8 mouse cellular contexts compared by ENCODE assay signal in the genomic region with DNA sequence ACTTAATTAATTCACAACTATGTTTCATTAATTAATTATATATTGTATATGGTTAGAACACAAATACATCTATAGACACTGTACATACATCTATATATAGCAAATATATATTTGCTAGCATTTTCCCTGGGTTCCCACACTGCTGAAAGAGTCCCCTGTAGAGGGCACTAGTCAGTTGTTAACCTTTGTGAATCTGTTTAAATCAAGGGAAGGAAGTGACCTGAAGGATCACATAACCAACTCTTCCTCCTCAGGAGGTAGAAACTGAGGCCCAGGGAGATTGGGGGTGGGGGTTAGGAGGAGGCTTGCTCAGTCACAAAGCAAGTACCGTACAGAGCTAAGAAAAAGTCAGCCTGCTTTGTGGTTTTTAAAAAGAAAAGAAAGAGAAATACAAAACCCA.
DNase-seq lines count a peak whose midpoint lies in the region; ATAC-seq and TF ChIP-seq lines count a peak whose summit lies in the region.

No protein-coding gene starts in this region.

- H3K4me2 ChIP-seq in kidney, embryonic 15.5 days = no peak overlapping the region

- no peak overlapping the region for H3K4me3 ChIP-seq in heart, adult 2 months
- no peak overlapping the region for H3K4me3 ChIP-seq in kidney, embryonic 15.5 days (replicated peaks)

- intact Hi-C loops in heart, adult 2 months (cut with DNase I) = loop anchor here (2.0 kb wide), 1 partner anchor 187 kb away; no protein-coding TSS in a partner anchor
- intact Hi-C loops in left cerebral cortex, postnatal 4 days (cut with DNase I) = loop anchor here (10.0 kb wide), 1 partner anchor 185 kb away; no protein-coding TSS in a partner anchor

- TF ChIP-seq POLR2A in heart, adult 2 months (IDR thresholded peaks at IDR 0.05; ENCODE audit: insufficient read depth, low read depth, low read length) = no peak

- H3K9ac ChIP-seq in heart, adult 2 months (ENCODE audit: low read depth, low read length) = no peak overlapping the region
- no peak overlapping the region for H3K9ac ChIP-seq in kidney, embryonic 15.5 days

- TF ChIP-seq EP300 in heart, adult 2 months (IDR thresholded peaks at IDR 0.05; ENCODE audit: insufficient read depth, low read depth, low read length) = no peak

- no peaks in the 10 kb centered on the region for H3K36me3 ChIP-seq in heart, adult 2 months (ENCODE audit: control insufficient read depth, insufficient read depth, low read length)
- H3K36me3 ChIP-seq in kidney, embryonic 15.5 days = no peaks in the 10 kb centered on the region

- no peak for DNase-seq in heart, adult 2 months
- DNase-seq in heart, adult 9 months (ENCODE audit: low spot score in 2 of 2) = no peak
- DNase-seq in CD4-positive helper T cell, adult 2 months (ENCODE audit: low read depth, low spot score) = peak; percentile 69
- peak; percentile 61 for DNase-seq in adipocyte (ENCODE audit: low spot score)
- peak; percentile 34 to 46 for DNase-seq in natural killer cell, adult 2 months (ENCODE audit: low spot score in 2 of 2)
- DNase-seq in right cerebral cortex, postnatal 10 days (ENCODE audit: low spot score in 2 of 2) = no peak
- no peak for DNase-seq in left cerebral cortex, postnatal 4 days

- ATAC-seq in kidney, embryonic 15.5 days (replicated peaks; ENCODE audit: low FRiP score) = peak; percentile 36; the same call in 1 of the 2 replicates

- TF ChIP-seq CTCF in heart, adult 2 months (IDR thresholded peaks at IDR 0.05) = peak; percentile 75

- no peak overlapping the region for H3K27ac ChIP-seq in heart, adult 2 months
- H3K27ac ChIP-seq in kidney, embryonic 15.5 days = no peak overlapping the region

- H3K9me3 ChIP-seq in kidney, embryonic 15.5 days (replicated peaks) = no peaks in the 10 kb centered on the region

- no peaks in the 10 kb centered on the region for H3K27me3 ChIP-seq in heart, adult 2 months (ENCODE audit: control insufficient read depth, insufficient read depth, low read length)
- no peaks in the 10 kb centered on the region for H3K27me3 ChIP-seq in kidney, embryonic 15.5 days

- H3K4me1 ChIP-seq in heart, adult 2 months (ENCODE audit: control insufficient read depth, insufficient read depth, low read length) = no peaks in the 10 kb centered on the region
- peaks cover 4% of the 10 kb centered on the region for H3K4me1 ChIP-seq in kidney, embryonic 15.5 days

- 52% methylated on average over 1 of the region's 1 CpGs for WGBS in heart, adult 2 months
- WGBS in kidney, embryonic 15.5 days = 47% methylated on average over 1 of the region's 1 CpGs

- no peaks in the 10 kb centered on the region for H3K79me2 ChIP-seq in heart, adult 2 months (replicated peaks; ENCODE audit: control insufficient read depth, insufficient read depth, low read length)

Comparison
In these comparisons a context has a peak if more than half of its experiments do, and no peak if none do; other contexts are left out.
1. DNase-seq: peak in CD4-positive helper T cell, adult 2 months (single experiment), adipocyte (single experiment) and natural killer cell, adult 2 months (2 of 2); none in heart, adult 2 months (0 of 2), heart, adult 9 months (0 of 2), right cerebral cortex, postnatal 10 days (0 of 2) and left cerebral cortex, postnatal 4 days (single experiment).